Mouse (Mus musculus) bone marrow, adult 2 months (tissue): ENCODE results near the gene Arl6ip5. TPM values are rescaled to one million over a fixed set of nuclear protein-coding genes. Genes with fewer than 3 reads are reported as not detected.
"Not testable (repeated sequence)": the region's sequence is repeated elsewhere in the genome, so short reads cannot be mapped to it uniquely, and the experiment has no call there.

Source experiments
- H3K27ac ChIP-seq: fragments of 200-500 bp; 2 replicates; pipeline ENCODE4 v1.5.1; 2012; ENCODE audit warnings: low read depth, mild to moderate bottlenecking, control low read depth, inconsistent platforms, low read length; ENCODE audit not compliant: control insufficient read depth, poor library complexity, insufficient read depth
- H3K4me1 ChIP-seq: fragments of 200-500 bp; 2 replicates; pipeline ENCODE4 v1.6.1; 2011; ENCODE audit warnings: low read length; ENCODE audit not compliant: control insufficient read depth, insufficient read depth
- H3K4me3 ChIP-seq: fragments of 200-500 bp; replicated peaks from 2 replicates; pipeline ENCODE3; 2011; ENCODE audit warnings: mild to moderate bottlenecking, low read depth, low read length, control low read depth; ENCODE audit not compliant: control insufficient read depth
- CTCF ChIP-seq: fragments of 200-500 bp; IDR thresholded peaks from 2 replicates; pipeline ENCODE4 v1.5.1; 2011; ENCODE audit warnings: low read length, control low read depth; ENCODE audit not compliant: control insufficient read depth, insufficient read depth
- POLR2A ChIP-seq: fragments of 200-500 bp; IDR thresholded peaks from 2 replicates; pipeline ENCODE4 v1.6.1; 2011; ENCODE audit warnings: low read depth, mild to moderate bottlenecking, control low read depth, low read length, borderline replicate concordance; ENCODE audit not compliant: control insufficient read depth
- WGBS: fragments of 180-500 bp; shearing (Covaris S2); methylation state at CpG from one replicate; pipeline ENCODE4 v1.1.7; 2018; 5-methylcytosine and 5-hydroxymethylcytosine counted together
- polyA plus RNA-seq: library from polyadenylated mRNA; stranded (reverse); fragments of >200 nt; gene quantifications from 2 replicates; pipeline ENCODE4 v1.2.4, GENCODE M21; 2011; ENCODE audit warnings: low replicate concordance; ENCODE audit not compliant: missing spikeins, insufficient read depth, insufficient read length

The Arl6ip5 gene
- polyA plus RNA-seq, 1 experiment = 39.3 TPM

GRCm38 (mm10) chr6:97252086-97252485, 41.6 kb downstream of the Arl6ip5 start:
- Histone ChIP-seq H3K4me3 (no peak overlapping the region), H3K4me1 (no peaks in the 10 kb centered on the region; the same call in 1 of the 2 replicates), H3K27ac (no peak overlapping the region)
- WGBS = 24% methylated on average over 5 of the region's 5 CpGs
- TF ChIP-seq POLR2A (no peak), CTCF (no peak)

GRCm38 (mm10) chr6:97252711-97253221, 42.3 kb downstream of the Arl6ip5 start, which contains the start of gene Lmod3:
Gene Lmod3, minus strand, starts transcription at chr6:97252759.
- H3K4me3 ChIP-seq = no peak within 1 kb of the TSS
- no peaks in the 10 kb centered on the region; the same call in 1 of the 2 replicates for H3K4me1 ChIP-seq
- 74% methylated on average over 9 of the region's 9 CpGs for WGBS
- TF ChIP-seq POLR2A = no peak
- no peak for TF ChIP-seq CTCF
- H3K27ac ChIP-seq = no peak within 1 kb of the TSS

GRCm38 (mm10) chr6:97258489-97258888, 48.0 kb downstream of the Arl6ip5 start:
- TF ChIP-seq CTCF (no peak), POLR2A (no peak)
- no peaks in the 10 kb centered on the region for H3K4me1 ChIP-seq
- H3K27ac ChIP-seq = no peak overlapping the region
- WGBS = 78% methylated on average over 1 of the region's 1 CpGs
- no peak overlapping the region for H3K4me3 ChIP-seq

GRCm38 (mm10) chr6:97259926-97260325, 49.4 kb downstream of the Arl6ip5 start:
- WGBS = 80% methylated on average over 2 of the region's 2 CpGs
- H3K4me3 ChIP-seq, H3K27ac ChIP-seq, H3K4me1 ChIP-seq: not testable (repeated sequence)

- H3K27ac ChIP-seq = no peak overlapping the region
- H3K4me3 ChIP-seq = no peak overlapping the region
- no peaks in the 10 kb centered on the region for H3K4me1 ChIP-seq
- TF ChIP-seq POLR2A = no peak
- 61% methylated on average over 4 of the region's 4 CpGs for WGBS
Observed at GRCm38 (mm10) chr6:97262229-97262628, 51.7 kb downstream of the Arl6ip5 start.

GRCm38 (mm10) chr6:97263750-97264149, 53.3 kb downstream of the Arl6ip5 start:
- H3K4me3 ChIP-seq, H3K4me1 ChIP-seq, H3K27ac ChIP-seq: not testable (repeated sequence)

- WGBS = 85% methylated on average over 8 of the region's 8 CpGs
Observed at GRCm38 (mm10) chr6:97265240-97265639, 54.8 kb downstream of the Arl6ip5 start.

GRCm38 (mm10) chr6:97265705-97266104, 55.2 kb downstream of the Arl6ip5 start:
- Histone ChIP-seq H3K4me1 (no peaks in the 10 kb centered on the region), H3K27ac (no peak overlapping the region), H3K4me3 (no peak overlapping the region)
- 80% methylated on average over 3 of the region's 3 CpGs for WGBS
- TF ChIP-seq POLR2A (no peak), CTCF (no peak)

More at GRCm38 (mm10) chr6:97265240-97265639, 54.8 kb downstream of the Arl6ip5 start:
- Histone ChIP-seq H3K4me3 (no peak overlapping the region), H3K27ac (no peak overlapping the region), H3K4me1 (no peaks in the 10 kb centered on the region)
- no peak for TF ChIP-seq POLR2A
- no peak for TF ChIP-seq CTCF

GRCm38 (mm10) chr6:97266661-97267060, 56.2 kb downstream of the Arl6ip5 start:
- no peaks in the 10 kb centered on the region for H3K4me1 ChIP-seq
- H3K27ac ChIP-seq = no peak overlapping the region
- WGBS = 67% methylated on average over 4 of the region's 4 CpGs
- no peak overlapping the region for H3K4me3 ChIP-seq
- TF ChIP-seq CTCF = no peak
- no peak for TF ChIP-seq POLR2A
